Mouse (Mus musculus): ENCODE measurements around the gene Ehd1.

DNA sequence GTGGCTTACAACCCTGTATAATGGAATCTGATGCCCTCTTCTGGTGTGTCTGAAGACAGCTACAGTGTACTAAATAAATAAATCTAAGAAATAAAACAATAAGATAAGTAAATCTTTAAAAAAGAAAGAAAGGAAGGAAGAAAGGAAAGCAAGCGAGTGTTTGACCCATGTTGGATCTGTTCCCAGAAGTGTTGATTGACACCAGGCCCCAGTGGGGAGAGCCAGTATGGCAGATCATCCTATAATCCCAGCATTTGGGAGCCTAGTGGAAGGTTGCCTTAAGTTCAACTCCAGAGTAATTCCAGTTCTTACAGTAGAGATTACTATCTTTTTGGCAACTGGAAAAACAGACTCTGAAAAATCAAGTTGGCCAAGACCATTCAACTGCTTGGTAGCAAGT lies 30.7 kb upstream of the Ehd1 start:
- no peak for TF ChIP-seq CTCF (IDR thresholded peaks at IDR 0.05; ENCODE audit: extremely low read depth, insufficient read depth, insufficient read length, insufficient replicate concordance)
- no peak for TF ChIP-seq POLR2A (IDR thresholded peaks at IDR 0.05; ENCODE audit: low read depth, low read length)

Data from spleen, adult 2 months (tissue).